Mouse (Mus musculus) heart, adult 18-20 months (tissue): Measurements from ENCODE around the gene Abca8a. TPM values are rescaled to one million over a fixed set of nuclear protein-coding genes. Genes with fewer than 3 reads are reported as not detected.

ENCODE experiments used
- DNase-seq, 2 experiments: peaks; one replicate each; pipeline ENCODE4 v3.0.0; 2021 to 2022; ENCODE audit warnings: mixed read lengths in 1 of 2
- long read RNA-seq, 2 experiments: library from polyadenylated mRNA; stranded (forward); transcript quantifications; one replicate each; pipeline ENCODE4 v2.0.0; 2021
- total RNA-seq, 2 experiments: library from RNA; stranded (reverse); gene quantifications; 2 replicates each; pipeline ENCODE4 v1.2.3; 2021

The Abca8a gene
- 10 to 100 TPM; 35.0 to 36.4 TPM for total RNA-seq
- long read RNA-seq, experiment 1, partial matches to known transcripts: 3 of 3 reads
- long read RNA-seq, experiment 1, other reads (novel, unspliced or antisense): 0 of 3 reads
- long read RNA-seq, experiment 2, full-length matches to known transcripts: 1 of 4 reads
- long read RNA-seq, experiment 2, partial matches to known transcripts: 3 of 4 reads
- long read RNA-seq, experiment 2, other reads (novel, unspliced or antisense): 0 of 4 reads

- DNase-seq: peak; percentile 71 to 77
Observed at GRCm38 (mm10) chr11:110095858-110096257, at the start of gene Abca8a. Gene Abca8a (minus strand): TSS chr11:110095978.

DNA sequence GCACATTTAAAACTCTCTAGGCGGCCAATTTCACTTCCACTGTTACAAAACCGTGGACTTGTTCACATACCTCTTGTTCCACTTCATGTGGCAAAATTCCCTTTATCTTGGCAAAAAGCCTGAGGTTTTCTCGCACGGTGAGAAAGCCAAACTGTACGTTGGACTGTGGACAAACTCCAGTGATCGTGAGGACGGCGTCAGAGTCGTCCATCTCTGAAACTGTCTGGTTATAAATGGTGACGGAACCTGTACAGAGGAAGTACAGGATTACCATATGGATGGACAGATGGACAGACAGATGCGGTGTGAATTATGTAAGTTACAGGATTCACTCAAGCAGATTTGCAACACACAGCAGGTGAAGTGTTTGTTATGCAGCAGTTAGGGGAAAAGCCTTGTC, 49.6 kb upstream of the Abca8a start:
- DNase-seq: no peak

- DNase-seq: peak; percentile 15 to 40
Observed at GRCm38 (mm10) chr11:110130760-110131159, 35.0 kb upstream of the Abca8a start.

GRCm38 (mm10) chr11:110111137-110111536, 15.4 kb upstream of the Abca8a start:
- DNase-seq: no peak

GRCm38 (mm10) chr11:110101437-110101836, 5.7 kb upstream of the Abca8a start:
- no peak for DNase-seq

DNA sequence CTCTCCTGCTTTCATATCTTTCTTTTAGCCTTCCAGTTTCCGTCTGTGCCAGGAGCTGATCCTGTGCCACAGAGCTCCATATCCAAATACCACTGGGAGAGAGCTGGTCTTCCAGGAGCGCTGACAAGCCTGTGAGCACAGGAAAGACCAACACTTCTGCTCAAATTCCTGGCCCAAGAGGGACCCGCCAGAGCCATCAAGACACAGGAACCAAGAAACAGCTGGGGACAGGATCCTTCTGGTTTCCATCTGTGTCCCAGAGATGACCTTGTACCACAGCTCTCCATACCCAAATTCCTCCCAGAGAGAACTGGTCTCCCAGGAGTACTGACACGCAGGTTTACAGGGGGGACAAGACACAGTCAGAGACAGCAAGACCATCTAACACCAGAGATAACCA, 3.1 kb upstream of the Abca8a start:
- peak; percentile 31 to 37 for DNase-seq

DNA sequence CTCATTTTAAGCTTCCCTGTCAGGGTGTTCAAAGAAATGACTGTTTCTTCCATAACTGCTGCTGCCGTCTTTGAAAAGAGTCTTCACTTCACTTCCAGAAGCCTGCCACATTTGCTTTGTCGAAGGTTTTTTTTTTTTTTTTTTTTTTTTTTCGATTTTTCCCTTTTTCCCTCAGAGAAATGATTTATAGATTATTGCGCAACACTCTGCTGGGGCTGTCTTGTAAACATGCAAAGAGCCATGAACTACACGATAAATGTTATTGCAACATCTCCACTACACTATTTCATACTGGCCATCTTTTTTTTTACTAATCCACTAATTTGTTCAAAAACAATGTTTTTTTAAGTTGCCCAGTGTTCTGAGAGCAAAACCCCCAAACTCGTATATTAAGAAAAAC, 1.7 kb upstream of the Abca8a start:
- DNase-seq: no peak

GRCm38 (mm10) chr11:110094846-110095380, 865 bp downstream of the Abca8a start:
- peak; percentile 7 to 24 for DNase-seq

DNA sequence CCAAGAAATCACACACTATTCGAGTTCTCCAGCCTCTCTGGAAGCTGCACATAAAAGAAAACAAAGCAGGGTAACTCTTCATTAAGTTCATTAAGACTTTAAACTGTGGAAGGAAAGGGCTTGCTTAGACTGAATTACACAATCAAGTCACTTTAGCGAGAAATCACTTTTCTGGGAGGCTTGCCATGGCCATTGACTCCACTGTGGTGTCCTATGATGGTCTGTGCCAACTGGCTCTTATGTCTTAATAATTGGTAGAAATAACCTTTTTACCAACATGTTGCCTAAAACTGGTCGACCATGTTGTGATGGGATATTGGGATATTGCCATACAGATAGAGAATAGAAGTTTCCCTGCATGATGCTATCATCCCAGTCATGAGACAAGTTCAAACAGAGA, 1.5 kb downstream of the Abca8a start:
- peak; percentile 65 to 69 for DNase-seq

DNA sequence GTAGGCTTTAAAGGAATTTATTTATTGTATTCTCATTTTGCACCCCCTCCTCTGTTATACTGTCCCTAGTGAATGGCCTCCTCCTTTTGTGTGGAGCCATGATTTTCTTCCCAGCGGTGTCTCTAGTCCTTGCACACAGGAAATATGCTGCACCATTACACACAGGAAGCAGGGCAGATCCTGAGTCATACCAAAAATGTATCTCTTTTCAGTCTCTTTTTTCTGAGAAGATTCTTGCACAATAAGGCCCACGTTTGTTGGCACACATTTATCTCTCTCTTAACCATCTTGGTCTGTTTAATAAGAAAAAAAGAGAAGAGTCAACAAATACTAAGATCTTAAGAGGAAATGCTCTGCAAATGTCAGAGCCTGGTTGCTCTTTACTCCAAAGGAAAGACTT, 4.5 kb downstream of the Abca8a start:
- peak in 1 of 2 experiments; percentile 40 for DNase-seq

- DNase-seq: no peak
Observed at GRCm38 (mm10) chr11:110072158-110072557, 23.6 kb downstream of the Abca8a start.

- DNase-seq: peak; percentile 32 to 40
Observed at GRCm38 (mm10) chr11:110061032-110061431, 34.7 kb downstream of the Abca8a start.

DNA sequence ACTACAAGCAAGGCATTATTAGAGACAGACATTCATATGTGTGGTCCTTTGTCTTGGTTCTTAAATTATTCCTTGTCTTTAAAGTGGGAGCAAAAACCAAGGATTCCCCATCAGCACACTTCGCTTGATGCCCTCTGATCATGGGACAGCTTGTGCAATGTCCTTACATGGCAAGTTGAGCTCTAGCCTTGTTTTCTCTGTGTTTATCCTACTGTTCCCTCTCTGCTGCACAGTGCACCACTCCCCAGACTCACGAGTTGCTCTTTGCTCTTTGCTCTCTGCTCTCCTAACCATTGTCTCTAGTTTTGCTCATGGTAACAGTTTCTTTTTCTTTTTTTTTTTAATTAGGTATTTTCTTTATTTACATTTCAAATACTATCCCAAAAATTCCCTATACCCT, 35.7 kb downstream of the Abca8a start:
- no peak for DNase-seq

- DNase-seq: no peak
Observed at GRCm38 (mm10) chr11:110053681-110054080, 42.1 kb downstream of the Abca8a start.

GRCm38 (mm10) chr11:110037795-110038194, 58.0 kb downstream of the Abca8a start:
- peak in 1 of 2 experiments; percentile 6 for DNase-seq

GRCm38 (mm10) chr11:110028913-110029695, 66.7 kb downstream of the Abca8a start:
- peak; percentile 54 to 78 for DNase-seq

DNA sequence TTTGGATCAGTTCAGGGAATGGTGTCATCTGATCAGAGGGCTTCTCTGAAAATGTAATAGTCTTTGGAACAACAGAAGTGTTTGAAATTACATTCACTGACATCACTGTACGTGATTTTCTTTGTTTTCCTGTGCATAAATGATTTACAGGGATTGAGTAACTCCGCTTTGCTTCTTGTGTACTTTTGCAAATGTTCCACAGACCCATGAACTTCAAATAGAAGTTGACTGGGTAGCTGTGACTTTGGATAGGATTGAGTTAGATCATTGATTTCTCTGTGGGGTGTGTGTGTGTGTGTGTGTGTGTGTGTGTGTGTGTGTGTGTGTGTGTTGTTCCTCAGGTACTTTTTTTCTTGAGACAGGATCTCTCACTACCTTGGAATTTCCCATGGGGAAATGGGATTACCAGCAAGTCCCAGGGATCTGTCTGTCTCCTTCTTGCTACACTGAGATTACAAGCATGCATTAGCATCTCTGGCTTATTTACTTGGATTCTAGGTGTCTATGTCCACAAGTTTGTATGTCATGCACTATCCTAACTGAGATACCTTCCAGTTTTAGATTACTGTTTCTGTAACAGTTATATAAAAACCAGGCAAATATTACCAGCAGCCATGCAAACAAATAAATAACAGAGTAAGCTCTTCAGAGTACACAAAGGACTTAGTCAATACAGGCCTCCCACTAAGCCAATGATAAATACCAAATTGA, 84.8 kb downstream of the Abca8a start:
- DNase-seq: no peak

DNA sequence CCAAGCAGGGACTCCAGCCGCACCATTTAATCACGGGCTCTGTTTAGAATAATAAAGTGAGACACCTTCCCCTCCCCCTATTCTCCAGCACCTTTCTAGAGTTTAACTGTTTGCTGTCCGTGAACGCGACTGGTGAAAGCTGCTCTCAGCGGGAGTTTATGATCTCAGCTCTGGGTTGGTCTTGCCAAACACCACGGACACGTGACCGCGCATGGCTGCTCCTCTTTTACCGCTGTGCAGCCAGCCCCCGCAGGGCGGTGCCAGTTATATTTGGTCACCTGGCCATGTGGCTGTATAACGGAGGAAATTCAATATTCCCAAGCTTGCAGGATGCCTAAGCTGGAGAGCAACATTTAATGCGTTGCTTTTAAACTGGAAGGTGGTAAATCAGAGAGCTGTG, 100.2 kb downstream of the Abca8a start, which contains the start of gene Abca8b:
Gene Abca8b (minus strand): TSS at position 222 of the 400 bp plus-strand sequence.
- DNase-seq: peak; percentile 88

DNA sequence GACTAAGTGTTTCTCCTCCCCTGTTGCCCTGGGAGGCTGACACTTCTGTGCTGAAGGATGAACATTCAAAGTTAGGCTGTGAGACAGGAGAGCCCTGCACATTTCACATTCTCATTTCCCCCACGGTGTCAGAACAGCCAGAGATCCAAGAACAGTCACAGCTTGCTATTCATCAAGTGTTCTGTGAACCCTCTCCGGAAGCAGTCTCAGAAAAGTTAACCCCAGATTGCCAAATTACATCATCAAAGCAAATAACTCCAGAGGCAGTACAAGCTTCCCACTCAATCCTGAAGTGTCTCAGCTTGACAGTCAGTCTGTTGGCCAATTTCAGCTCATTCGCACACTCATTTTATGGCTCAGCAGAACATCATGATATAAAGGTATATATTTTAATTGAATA, 100.8 kb downstream of the Abca8a start:
- peak; percentile 59 for DNase-seq

GRCm38 (mm10) chr11:109994014-109994413, 101.8 kb downstream of the Abca8a start:
- DNase-seq: no peak

DNA sequence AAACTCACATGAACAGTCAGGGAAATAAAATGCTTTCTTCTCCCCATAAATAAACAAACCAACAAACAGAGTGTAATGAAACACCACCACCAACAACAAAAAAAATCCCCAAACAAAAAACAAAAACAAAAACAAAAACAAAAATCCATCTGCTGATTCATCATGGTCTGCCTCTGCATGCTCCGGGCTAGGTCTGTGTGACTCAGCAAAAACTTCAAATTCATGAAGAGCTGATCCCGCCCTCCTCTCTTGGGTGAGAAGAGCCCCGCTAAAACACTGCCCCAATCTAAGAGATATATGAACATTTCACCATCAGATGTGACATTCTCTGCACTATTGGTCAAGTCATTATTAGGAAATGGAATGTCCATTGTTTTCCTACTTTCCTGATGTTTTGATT, 104.5 kb downstream of the Abca8a start:
- no peak for DNase-seq

DNA sequence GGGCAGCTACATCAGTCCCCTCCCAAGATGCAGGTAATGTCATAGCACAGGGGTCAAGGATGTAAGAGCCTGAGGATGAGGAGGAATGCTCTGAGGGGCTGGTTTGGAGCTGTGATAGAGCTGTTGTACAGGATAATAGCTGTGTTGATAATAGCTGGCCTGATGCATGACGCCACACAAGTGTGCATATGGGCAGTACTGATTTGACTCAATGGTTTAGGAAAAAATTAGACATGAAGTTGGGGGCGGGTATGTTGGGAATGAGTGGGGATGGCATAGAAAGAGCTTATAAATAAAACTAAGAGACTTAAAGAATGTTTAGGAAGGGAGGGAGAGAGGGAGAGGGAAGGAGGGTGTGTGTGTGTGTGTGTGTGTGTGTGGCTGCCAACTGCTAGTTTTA, 105.5 kb downstream of the Abca8a start:
- DNase-seq: no peak

DNA sequence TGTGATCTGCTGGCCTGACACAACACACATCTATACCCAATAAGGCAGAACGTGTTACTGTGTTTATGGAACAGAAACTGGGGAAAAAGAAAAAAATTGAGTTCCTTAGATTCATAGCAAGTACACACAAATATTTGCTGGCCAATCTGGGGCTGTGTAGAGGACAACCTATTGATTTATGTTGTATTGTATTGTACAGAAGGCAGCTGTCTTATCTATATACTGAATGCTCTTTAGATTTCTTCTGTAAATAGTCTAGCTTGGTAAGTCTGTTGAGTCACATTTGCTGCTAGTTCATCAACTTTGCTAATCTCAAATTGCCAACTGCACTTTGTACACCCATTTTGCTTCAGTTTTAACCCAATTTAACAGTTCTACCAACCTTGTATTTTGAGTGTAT, 107.6 kb downstream of the Abca8a start:
- DNase-seq: no peak
